Mouse (Mus musculus) spleen, postnatal 10 days (tissue): ENCODE results near the gene Ccdc113.

Experiments
- DNase-seq, 2 experiments: peaks; one replicate each; pipeline ENCODE4 v3.0.0; 2021 to 2022; ENCODE audit warnings: low spot score in 2 of 2

Gene Ccdc113

DNA sequence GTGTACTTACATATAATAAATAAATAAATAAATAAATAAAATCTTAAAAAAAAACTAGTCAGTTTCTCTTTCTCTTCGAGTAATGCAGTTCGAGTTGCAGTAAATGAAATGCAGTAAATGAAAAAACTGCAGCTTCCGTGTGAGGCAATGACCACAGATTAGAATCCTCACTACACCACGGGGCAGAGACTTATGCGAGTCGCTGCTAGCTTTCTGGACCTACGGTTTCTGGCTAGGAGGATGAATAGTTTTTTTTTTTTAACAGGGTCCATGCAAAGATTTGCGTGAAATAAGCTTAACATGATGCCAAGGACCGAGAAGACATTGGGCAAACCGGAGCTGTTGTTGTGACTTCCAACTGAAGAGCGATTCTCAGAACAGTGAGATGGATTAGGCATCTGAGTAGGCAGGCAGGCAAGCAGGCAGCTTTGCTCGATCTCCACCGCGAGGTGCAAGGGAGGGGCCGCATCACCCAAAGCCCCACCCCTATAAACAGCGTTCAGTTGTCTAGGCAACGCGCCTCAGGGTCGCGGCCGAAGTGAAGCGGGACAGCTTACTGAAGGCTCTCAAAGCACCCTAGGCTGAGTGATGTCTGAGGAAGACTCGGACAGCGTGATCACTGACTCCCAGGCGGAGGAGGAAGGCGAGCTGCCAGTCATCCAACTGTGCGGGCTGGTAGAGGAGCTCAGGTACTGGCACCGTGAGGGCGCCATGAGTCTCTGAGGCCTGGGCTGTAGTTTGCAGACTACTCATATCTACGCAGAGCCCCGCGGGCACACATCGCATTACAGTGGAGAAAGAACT, at the start of gene Ccdc113:
Gene Ccdc113 (plus strand): TSS at position 502 of the 804 bp plus-strand sequence.
- DNase-seq, result peak; percentile 27 to 53

- DNase-seq, result peak; percentile 32 to 38
Measured at GRCm38 (mm10) chr8:95487800-95488697, 45.8 kb upstream of the Ccdc113 start.

GRCm38 (mm10) chr8:95488698-95489332, 45.1 kb upstream of the Ccdc113 start:
- DNase-seq, result peak; percentile 92

- DNase-seq, result no peak
Measured at GRCm38 (mm10) chr8:95490006-95490405, 43.9 kb upstream of the Ccdc113 start, which contains the start of gene Csnk2a2. Csnk2a2 (minus strand) TSS chr8:95490039.

DNA sequence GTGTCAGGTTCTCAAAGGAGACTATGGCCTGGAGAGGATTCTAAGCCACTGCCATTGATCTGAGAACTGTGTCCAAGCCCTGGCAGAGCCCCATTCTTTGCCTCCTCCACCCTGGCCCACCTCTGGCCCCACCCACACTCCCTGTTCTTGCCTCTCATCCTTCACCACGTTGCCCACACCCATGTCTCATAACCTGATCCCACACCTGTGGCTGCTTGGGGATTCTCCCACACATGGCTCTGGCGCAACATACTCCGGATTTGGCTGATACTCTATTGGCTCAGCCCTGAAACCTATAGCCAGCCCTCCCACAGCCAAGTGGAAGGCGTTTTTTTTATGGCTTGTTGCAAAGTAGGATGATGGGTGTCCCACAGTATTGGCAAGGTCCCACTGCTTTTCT, 41.8 kb upstream of the Ccdc113 start:
- DNase-seq, result no peak

GRCm38 (mm10) chr8:95495444-95495843, 38.4 kb upstream of the Ccdc113 start:
- no peak for DNase-seq

- no peak for DNase-seq
Measured at GRCm38 (mm10) chr8:95496420-95496819, 37.5 kb upstream of the Ccdc113 start.

DNA sequence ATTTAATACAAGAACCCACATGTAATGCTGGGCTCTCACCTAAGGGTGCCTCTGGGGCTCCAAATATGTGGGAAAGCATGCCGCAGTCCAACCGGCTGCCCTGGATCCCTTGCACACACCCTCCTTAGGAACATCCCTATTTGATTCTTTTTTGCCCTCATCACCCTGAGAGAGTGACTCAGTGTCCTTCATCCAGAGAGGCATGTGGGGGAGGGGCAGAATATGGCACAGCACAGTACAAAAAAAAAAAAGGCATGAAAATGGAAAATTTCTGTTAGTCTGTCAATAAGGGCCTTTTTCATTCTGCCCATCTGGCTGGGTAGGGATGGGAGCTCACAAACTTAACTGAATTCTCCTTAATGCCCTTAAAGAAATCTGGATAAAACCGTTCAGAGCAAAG, 36.1 kb upstream of the Ccdc113 start:
- DNase-seq, result no peak

DNA sequence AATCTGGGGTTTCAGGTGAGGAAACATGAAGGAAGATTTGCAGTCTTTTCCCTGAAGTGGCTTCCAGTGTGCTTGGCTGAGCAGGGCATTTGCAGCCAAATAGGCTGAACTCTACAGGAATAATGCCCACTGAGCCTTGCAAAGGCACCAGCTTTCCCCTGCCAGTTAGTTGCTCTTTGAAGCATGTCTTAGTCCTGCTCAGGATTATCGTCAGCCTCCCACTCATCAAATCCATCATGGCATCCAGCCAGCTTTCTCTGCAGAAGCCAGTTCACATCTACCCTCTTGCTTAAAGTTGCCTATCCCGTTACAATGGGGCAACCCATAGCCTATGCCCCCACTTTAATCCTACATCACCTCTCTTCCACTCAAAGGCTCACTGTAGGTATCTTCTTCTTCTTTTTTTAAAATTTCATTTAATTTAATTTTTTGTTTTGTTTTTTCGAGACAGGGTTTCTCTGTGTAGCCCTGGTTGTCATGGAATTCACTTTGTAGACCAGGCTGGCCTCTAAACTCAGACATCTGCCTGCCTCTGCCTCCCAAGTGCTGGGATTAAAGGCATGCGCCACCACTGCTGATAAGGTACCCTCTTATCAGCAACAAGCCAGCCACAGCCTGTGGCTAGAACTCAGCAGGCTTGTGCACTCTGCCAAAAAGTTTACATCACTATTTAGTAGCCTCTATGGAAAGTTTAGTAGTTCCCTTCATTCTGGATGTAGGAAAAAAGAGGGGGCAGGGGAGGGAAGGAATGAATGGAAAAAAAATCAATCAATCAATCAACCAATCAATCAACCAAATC, 34.4 kb upstream of the Ccdc113 start:
- no peak for DNase-seq

DNA sequence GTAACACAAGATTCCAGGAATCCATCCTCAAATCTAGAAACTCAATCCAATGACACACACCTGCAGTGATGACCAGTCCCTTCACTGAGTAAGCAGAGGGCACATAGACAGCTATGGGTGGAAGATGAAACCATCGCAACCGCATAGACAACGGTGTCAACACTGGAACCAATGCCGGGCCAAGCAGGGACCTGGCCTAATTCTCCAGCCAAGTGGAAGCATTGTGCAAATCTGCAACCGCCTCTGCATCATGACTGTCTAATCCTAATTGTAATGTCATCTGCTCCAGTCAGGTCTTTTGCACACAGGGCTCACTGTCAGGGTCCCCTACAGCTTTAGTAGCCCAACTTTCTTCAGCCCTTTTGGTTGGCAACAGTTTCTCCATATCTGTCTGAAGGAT, 33.4 kb upstream of the Ccdc113 start:
- DNase-seq, result no peak

DNA sequence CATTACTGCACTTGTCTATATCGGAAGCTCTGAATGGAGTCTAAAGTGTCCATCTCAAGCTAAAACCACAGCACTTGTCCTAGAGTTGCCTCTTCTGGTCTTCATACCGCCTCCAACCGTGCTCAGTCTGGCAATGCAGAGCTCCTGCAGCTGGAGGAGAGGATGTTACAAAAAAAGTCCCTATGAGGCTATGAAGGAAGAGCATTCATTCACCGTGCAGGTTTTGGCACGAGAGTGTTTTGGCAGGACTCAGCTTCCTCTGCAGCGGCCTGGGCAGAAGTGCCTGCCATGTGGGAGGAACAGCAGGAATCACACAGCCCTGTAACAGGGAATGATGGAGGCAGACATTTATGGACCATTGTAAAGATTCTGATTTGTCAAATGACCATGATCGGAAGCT, 31.5 kb upstream of the Ccdc113 start:
- no peak for DNase-seq

DNA sequence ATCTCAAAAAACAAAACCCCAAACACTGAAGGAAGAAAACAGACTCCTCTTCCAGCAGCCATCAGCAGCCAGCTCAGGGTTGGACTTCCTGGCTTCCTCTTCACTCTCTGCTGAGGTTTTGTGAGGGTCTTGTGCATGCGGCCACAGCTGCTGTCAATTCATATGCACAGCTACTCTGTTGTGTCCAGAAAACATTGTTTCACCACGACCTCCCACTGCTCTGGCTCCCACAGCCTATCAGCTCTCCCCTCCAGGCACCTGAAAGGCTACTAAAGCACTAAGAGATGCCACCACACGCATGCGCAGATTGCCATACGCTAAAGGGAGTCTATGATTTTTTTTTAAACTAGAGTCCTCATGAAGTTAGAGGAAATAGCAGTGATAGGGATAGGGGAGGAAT, 29.1 kb upstream of the Ccdc113 start:
- no peak for DNase-seq

GRCm38 (mm10) chr8:95505606-95506005, 28.3 kb upstream of the Ccdc113 start:
- no peak for DNase-seq

DNA sequence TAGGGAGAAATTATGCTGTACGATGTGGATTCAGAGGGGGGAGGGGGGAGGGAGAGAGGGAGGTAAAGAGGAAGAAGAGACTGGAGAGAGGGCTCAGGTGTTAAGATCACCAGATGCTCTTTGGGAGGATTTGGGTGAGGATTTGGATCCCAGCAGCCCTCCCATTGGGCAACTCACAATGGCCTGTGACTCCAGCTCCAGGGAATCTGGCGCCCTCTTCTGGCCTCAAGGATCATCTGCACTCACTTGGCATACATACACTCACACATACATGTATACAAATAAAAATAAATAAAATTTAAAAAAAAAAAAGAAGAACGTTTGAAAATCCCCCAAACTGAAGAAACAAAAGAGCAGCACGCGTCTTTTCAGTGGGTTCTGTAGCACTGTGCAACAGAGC, 27.6 kb upstream of the Ccdc113 start:
- DNase-seq, result no peak

GRCm38 (mm10) chr8:95512257-95512656, 21.6 kb upstream of the Ccdc113 start:
- DNase-seq, result no peak

- DNase-seq, result no peak
Measured at GRCm38 (mm10) chr8:95513219-95513618, 20.7 kb upstream of the Ccdc113 start.

DNA sequence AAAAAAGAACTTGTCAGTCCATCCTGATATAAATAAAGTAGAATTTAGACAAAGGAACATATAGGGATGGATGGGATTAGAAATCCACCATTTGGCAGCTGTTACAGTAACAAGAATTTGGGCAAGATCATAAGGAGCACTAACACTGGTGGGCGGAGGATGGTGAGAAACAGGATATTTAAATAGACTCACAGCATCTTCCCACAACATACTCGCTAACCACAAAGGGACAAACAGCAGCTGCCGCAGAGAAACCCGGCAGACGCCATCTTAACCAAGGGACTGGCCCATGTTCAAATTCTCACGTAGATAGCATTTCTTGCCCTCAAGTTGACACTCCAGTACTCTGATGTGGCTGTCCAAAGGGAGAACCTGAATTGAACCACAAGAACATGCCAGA, 17.0 kb upstream of the Ccdc113 start:
- no peak for DNase-seq

- DNase-seq, result no peak
Measured at GRCm38 (mm10) chr8:95523991-95524390, 9.9 kb upstream of the Ccdc113 start.

- DNase-seq, result no peak
Measured at GRCm38 (mm10) chr8:95528194-95528593, 5.7 kb upstream of the Ccdc113 start.

DNA sequence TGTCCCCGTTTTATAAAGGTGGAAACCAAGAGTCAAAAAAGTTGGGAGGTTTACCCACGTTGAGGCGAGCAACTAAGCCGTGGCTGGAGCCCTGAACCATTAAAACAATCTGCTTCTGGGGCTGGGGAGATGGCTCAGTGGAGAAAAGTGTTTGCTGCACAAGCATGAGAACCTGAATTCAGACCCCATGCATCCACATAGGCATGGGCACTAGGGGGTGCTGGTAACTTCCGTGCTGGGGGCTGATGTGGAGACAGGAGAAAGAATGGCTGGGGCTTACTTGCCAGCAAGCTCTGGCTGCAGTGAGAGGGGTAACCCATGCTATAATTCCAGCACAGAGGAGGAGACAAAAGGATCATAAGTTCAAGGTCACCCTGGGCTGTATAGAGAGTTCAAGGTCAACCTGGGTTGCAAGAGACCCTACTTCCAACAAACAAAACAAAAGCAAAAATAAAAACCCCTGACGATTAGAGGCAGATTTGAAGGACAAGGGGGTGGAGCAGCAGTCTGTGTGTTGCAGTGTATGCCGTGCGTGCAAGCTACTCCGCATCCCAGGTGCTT, 5.1 kb upstream of the Ccdc113 start:
- no peak for DNase-seq

DNA sequence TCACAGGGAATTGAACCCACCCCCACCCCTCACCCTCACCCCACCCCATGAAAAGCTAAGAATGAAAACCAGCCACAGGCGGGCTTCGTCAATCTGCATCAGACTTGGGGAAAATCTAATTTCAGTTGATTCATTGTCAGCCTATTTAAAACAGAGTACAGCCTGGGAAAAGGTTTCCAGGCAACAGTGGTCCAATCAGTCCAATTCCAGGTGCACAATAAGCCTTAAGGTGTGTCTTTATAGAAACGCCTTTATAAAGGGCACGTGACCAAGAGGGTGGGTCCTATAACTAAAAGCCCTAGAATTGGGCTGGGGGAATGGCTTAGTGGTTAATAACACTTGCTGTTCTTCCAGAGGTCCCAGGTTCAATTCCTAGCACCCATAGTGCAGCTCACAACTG, 1.7 kb upstream of the Ccdc113 start:
- DNase-seq, result no peak
